Mouse (Mus musculus): ENCODE measurements around the gene Raph1.

DNA sequence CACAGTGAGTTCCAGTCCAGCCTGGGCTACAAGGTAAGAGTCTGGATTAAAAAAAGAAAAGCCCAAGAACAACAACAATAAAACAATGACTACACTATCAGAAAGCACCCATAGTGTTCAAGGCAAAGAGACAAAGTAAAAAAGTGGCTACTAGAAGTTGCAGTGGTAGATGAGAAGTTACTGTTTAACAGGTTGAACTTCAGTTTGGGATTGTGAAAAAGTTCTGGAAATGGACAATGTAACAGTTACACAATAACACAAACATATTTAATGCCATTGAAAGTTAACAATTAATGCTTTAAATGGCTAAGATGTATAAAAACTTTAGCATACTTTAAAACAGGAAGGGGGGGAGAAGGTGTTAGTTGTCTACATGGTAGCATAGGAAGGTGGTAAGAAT, 3.9 kb downstream of the Raph1 start:
- TF ChIP-seq CTCF (IDR thresholded peaks at IDR 0.05; ENCODE audit: low read depth) = no peak
- no peak for TF ChIP-seq EP300 (IDR thresholded peaks at IDR 0.05; ENCODE audit: low read depth)

Measured in heart, postnatal 0 days (tissue).